Mouse (Mus musculus) midbrain, embryonic 10.5 days (tissue): Measurements from ENCODE around the gene Six5. TPM values are rescaled to one million over a fixed set of nuclear protein-coding genes. Genes with fewer than 3 reads are reported as not detected.
A peak's percentile ranks its signal among the peaks of the same experiment; 100 is the strongest.

Experiments used
- DNase-seq: peaks from one replicate; pipeline ENCODE4 v3.0.0-alpha.2; 2017; ENCODE audit warnings: low spot score
- H3K27ac ChIP-seq: fragments of 300-500 bp; sonication (generic); replicated peaks from 2 replicates; pipeline ENCODE4 v1.5.1; 2016; ENCODE audit warnings: mild to moderate bottlenecking
- H3K27me3 ChIP-seq: fragments of 300-500 bp; sonication (generic); 2 replicates; pipeline ENCODE4 v1.6.1; 2016; ENCODE audit warnings: low read depth, mild to moderate bottlenecking; ENCODE audit not compliant: poor library complexity, severe bottlenecking
- H3K36me3 ChIP-seq: fragments of 300-500 bp; sonication (generic); 2 replicates; pipeline ENCODE4 v1.6.1; 2016; ENCODE audit warnings: mild to moderate bottlenecking, moderate library complexity
- H3K4me1 ChIP-seq: fragments of 300-500 bp; sonication (generic); 2 replicates; pipeline ENCODE4 v1.6.1; 2016
- H3K4me3 ChIP-seq: fragments of 300-500 bp; sonication (generic); 2 replicates; pipeline ENCODE4 v1.5.1; 2016; ENCODE audit warnings: mild to moderate bottlenecking, moderate library complexity
- H3K9me3 ChIP-seq: fragments of 300-500 bp; sonication (generic); replicated peaks from 2 replicates; pipeline ENCODE4 v1.6.1; 2016; ENCODE audit warnings: mild to moderate bottlenecking
- WGBS: fragments of 180-500 bp; shearing (Covaris S2); methylation state at CpG from one replicate; pipeline ENCODE4 v1.1.7; 2016; 5-methylcytosine and 5-hydroxymethylcytosine counted together
- polyA plus RNA-seq: library from polyadenylated mRNA; unstranded; fragments of >200 nt; fragmentation: Nextera tagmentation; extraction: Ambion mirVana; gene quantifications from 2 replicates; pipeline ENCODE4 v1.2.1, GENCODE M21; 2016

The Six5 gene
- polyA plus RNA-seq, 1 experiment from 2014 or later: 7.2 TPM

DNA sequence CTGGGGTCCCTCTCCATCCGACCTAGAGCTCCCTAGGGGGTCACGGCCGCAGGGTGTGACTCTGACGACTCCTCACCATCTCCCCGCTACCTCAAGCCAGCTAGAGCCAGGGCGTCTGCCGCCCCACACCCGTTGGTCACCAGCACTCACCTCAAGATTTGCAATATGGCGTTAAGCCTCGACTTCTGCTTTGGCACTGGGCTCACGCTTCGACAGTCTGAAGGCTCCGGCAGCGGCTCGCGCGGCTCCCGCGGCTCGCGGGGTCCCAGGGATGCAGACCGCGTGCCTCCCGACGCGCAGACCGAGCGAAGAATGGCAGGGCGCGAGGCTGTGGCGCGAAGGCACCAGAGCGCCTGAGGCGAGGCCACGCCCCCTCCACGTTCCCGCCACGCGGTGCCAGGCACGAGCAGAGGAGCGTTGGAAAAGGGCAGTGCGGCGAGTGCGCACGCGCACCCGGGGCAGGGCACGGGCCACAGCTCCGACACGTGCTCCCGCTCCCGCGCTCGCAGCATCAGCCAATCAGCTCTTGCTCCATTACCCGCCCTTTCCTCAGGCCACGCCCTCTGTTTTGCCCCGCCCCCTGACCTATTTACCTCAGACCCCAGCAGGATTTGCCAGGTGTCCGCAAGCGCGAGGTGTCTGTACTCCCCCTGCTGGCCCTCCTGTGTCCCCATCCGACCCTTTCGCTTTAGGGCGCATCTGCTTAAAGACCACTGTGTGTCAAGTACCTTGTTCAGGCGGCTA, 23.8 kb downstream of the Six5 start, which contains the start of gene Gm4969:
Gene Gm4969, minus strand, starts transcription at position 341 of the 744 bp plus-strand sequence.
- WGBS: 20% methylated on average over 62 of the region's 64 CpGs
- Histone ChIP-seq H3K27ac (peak within 1 kb of the TSS; percentile 42; the same call in 1 of the 2 replicates), H3K4me3 (peak within 1 kb of the TSS; percentile 36), H3K27me3 (peaks cover 18% of the 10 kb centered on the region), H3K36me3 (peaks cover 5% of the 10 kb centered on the region; the same call in 1 of the 2 replicates), H3K4me1 (peaks cover 24% of the 10 kb centered on the region), H3K9me3 (peaks cover 14% of the 10 kb centered on the region)
- DNase-seq: peak; percentile 66

DNA sequence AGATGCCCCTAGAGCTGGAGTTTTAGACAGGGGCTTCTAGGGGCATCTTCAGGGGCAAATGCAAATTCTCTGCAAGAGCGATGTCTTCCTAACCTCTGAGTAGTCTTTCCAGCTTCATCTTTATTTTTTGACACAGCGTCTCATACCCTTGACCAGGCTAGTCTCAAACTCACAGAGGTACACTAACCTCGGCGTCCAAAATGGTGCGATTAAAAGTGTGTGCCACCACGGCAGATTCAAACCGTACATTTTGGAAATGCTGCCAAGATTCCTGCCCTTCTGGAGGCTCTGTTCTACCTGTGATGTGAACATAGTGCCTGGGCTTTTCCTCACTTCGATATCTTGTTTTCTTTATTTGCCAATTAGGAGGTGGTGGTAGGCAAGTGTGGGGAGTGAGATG, 24.7 kb downstream of the Six5 start:
- Histone ChIP-seq H3K27ac (no peak overlapping the region), H3K9me3 (peaks cover 14% of the 10 kb centered on the region), H3K4me3 (no peak overlapping the region), H3K27me3 (peaks cover 18% of the 10 kb centered on the region), H3K4me1 (peaks cover 24% of the 10 kb centered on the region), H3K36me3 (peaks cover 5% of the 10 kb centered on the region; the same call in 1 of the 2 replicates)
- DNase-seq: peak; percentile 20
- WGBS: 93% methylated on average over 8 of the region's 8 CpGs

DNA sequence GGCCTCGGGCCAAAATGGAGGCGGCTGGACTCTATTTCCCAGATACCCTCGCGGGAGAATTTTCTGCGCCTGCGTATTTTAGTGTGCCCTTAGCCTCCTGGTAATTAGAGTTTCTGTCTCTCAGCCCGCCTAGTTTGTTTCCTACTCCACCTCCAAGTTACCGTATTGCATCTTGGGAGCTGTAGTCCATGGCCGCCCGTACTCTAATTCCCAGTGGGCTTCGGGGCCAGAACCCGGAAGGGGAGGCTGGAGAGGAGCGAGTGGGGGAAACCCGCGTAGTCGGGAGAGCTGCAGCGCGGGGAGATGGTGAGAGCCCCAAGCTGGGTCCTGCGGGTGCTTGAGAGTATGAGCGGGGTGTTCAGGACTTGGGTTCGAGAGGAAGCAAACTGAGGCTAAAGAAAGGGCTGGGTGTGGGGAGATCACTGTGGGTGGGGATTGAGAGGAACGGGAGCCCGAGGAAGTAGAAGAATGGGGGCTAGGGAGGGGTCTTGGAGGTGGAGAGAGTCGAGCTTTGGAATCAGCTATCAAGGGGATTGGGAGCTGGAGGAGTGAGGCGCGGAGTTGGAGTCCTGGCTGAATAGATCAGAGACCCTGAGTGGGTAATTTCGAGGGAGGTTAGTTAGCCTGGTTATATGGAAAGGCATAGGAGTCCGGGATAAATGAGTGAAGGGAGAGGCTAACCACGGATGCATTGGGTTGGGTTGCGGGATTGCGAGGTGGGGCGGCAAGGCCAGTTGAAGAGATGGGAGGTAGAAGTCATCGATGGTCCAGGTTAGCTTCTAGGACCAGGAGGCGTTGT, 25.4 kb downstream of the Six5 start, which contains the start of gene Fbxo46:
Gene Fbxo46, plus strand, starts transcription at position 229 of the 799 bp plus-strand sequence.
- 3% methylated on average over 34 of the region's 34 CpGs for WGBS
- Histone ChIP-seq H3K4me3 (peak within 1 kb of the TSS; percentile 82), H3K36me3 (peaks cover 5% of the 10 kb centered on the region; the same call in 1 of the 2 replicates), H3K4me1 (peaks cover 24% of the 10 kb centered on the region), H3K27me3 (peaks cover 18% of the 10 kb centered on the region), H3K27ac (peak within 1 kb of the TSS; percentile 86), H3K9me3 (peaks cover 14% of the 10 kb centered on the region)
- peak; percentile 92 for DNase-seq

DNA sequence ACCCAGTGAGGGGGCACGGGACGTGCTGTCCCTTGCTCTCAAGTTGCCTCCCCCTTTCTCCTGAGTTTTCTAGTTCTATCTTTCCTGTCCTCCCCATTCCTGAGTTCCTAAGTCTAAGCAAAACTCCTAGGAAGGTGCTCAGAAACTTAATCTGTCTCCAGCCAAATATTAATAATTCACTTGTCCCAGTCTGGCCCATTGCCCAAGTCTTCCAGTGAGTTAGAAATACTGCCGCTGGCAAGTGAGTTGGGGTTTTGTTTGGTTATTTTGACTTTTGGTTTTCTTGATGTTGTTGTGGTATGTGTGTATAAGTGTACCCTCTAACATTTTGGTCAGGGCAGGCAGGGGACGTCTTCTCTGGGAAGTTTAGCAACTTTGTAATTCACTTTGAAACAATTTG, 27.3 kb downstream of the Six5 start:
- Histone ChIP-seq H3K27ac (no peak overlapping the region), H3K4me3 (0 out of 2 replicates have a peak overlapping the region, but pooled peaks have one; percentile 82), H3K9me3 (peaks cover 14% of the 10 kb centered on the region), H3K36me3 (peaks cover 5% of the 10 kb centered on the region), H3K27me3 (peaks cover 18% of the 10 kb centered on the region), H3K4me1 (peaks cover 24% of the 10 kb centered on the region)
- DNase-seq: no peak
- WGBS: 94% methylated on average over 4 of the region's 4 CpGs

DNA sequence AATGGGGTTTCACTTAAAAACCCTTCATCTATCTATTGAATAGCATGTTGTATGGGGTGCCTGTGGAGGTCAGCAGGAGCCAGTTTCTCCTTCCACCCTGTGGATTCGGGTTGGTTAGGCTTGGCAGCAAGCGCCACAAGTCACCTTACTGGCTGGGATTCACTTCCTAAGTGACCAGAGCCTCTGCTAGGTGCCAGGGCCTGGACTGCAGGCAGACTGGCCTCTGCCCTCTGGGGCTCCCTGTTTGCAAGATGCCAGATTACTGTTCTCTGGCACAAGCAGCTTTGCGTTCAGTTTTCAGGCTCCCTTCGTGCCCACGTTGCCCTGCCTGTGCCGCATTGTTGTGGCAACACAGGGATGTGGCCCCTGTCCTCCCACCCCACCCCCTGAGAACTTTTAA, 30.3 kb downstream of the Six5 start:
- H3K27me3 ChIP-seq: no peaks in the 10 kb centered on the region
- H3K9me3 ChIP-seq: 0 out of 2 replicates have a peak, but pooled peaks cover 2% of the 10 kb centered on the region
- no peak for DNase-seq
- whole genome bisulfite sequencing: 92% methylated on average over 6 of the region's 6 CpGs
- H3K4me1 ChIP-seq: peaks cover 17% of the 10 kb centered on the region
- H3K27ac ChIP-seq: no peak overlapping the region
- H3K4me3 ChIP-seq: no peak overlapping the region
- H3K36me3 ChIP-seq: peaks cover 24% of the 10 kb centered on the region

GRCm38 (mm10) chr7:19127744-19128143, 33.4 kb downstream of the Six5 start:
- WGBS: 96% methylated on average over 5 of the region's 5 CpGs
- no peak for DNase-seq
- H3K4me3 ChIP-seq: no peak overlapping the region
- H3K4me1 ChIP-seq: peaks cover 22% of the 10 kb centered on the region
- no peaks in the 10 kb centered on the region for H3K27me3 ChIP-seq
- no peak overlapping the region for H3K27ac ChIP-seq
- peaks cover 22% of the 10 kb centered on the region for H3K36me3 ChIP-seq
- no peaks in the 10 kb centered on the region for H3K9me3 ChIP-seq

- no peak for DNase-seq
- 94% methylated on average over 5 of the region's 5 CpGs for WGBS
These were observed 35.0 kb downstream of the Six5 start for GRCm38 (mm10) chr7:19129396-19129795.

DNA sequence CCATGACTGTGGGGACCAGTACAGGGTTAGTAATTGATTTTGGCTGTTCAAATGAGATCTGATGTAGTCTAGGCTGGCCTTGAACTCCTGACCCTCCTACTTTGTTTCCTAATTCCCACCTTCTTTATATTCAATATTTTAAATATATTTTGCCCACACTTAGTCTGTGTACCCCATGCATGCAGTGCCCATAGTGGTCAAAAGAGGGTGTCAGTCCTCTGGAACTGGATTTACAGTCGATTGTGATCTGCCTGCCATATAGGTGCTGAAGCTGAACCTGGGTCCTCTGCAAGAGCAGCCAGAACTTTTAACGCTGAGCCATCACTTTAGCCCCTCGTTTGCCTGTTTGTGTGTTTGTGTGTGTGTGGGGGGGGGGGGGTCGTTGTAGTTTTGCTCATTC, 36.3 kb downstream of the Six5 start:
- H3K27me3 ChIP-seq: no peaks in the 10 kb centered on the region
- H3K4me3 ChIP-seq: peak overlapping the region; percentile 54
- H3K9me3 ChIP-seq: no peaks in the 10 kb centered on the region
- WGBS: 35% methylated on average over 4 of the region's 4 CpGs
- peaks cover 22% of the 10 kb centered on the region for H3K4me1 ChIP-seq
- H3K36me3 ChIP-seq: peaks cover 35% of the 10 kb centered on the region
- H3K27ac ChIP-seq: peak overlapping the region; percentile 84
- no peak for DNase-seq

More at GRCm38 (mm10) chr7:19129396-19129795, 35.0 kb downstream of the Six5 start:
- Histone ChIP-seq H3K27me3 (no peaks in the 10 kb centered on the region), H3K4me1 (peaks cover 22% of the 10 kb centered on the region), H3K4me3 (no peak overlapping the region), H3K36me3 (peaks cover 22% of the 10 kb centered on the region), H3K27ac (no peak overlapping the region), H3K9me3 (no peaks in the 10 kb centered on the region)

DNA sequence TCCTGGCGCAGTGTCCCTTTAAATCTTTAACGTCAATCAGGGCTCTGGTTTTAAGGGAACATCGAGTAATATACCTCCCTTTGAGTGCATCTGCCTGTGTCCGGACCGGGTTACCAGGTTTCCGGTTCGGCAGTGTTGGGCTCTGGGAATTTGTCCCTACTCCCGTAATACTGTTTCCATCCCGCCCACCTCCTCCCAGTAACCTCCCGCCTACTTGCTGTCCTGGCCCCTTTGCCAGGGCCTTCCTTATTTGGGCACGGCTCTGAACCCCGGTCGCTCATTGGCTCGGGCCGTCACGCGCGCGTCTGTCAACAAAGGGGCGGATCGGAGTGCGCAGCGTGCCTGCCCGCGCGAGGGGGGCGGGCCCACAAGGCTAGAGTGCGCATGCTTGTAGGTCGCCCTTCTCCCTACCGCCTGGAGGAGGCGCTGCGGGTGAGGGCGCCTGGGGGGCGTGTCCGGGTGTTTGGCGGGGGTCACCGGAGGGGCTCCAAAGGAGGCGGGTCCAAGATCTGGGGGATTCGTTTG, 37.0 kb downstream of the Six5 start:
- no peaks in the 10 kb centered on the region for H3K9me3 ChIP-seq
- peak; percentile 98 for DNase-seq
- peak overlapping the region; percentile 84 for H3K27ac ChIP-seq
- under 1% methylated on average over 39 of the region's 39 CpGs for WGBS
- peak overlapping the region; percentile 54 for H3K4me3 ChIP-seq
- H3K4me1 ChIP-seq: peaks cover 22% of the 10 kb centered on the region
- H3K36me3 ChIP-seq: peaks cover 42% of the 10 kb centered on the region
- no peaks in the 10 kb centered on the region for H3K27me3 ChIP-seq

GRCm38 (mm10) chr7:19136168-19136567, 41.8 kb downstream of the Six5 start:
- peaks cover 71% of the 10 kb centered on the region for H3K36me3 ChIP-seq
- H3K27me3 ChIP-seq: no peaks in the 10 kb centered on the region
- no peak overlapping the region for H3K27ac ChIP-seq
- peaks cover 10% of the 10 kb centered on the region for H3K4me1 ChIP-seq
- H3K9me3 ChIP-seq: no peaks in the 10 kb centered on the region
- 96% methylated on average over 13 of the region's 13 CpGs for WGBS
- H3K4me3 ChIP-seq: no peak overlapping the region
- no peak for DNase-seq

DNA sequence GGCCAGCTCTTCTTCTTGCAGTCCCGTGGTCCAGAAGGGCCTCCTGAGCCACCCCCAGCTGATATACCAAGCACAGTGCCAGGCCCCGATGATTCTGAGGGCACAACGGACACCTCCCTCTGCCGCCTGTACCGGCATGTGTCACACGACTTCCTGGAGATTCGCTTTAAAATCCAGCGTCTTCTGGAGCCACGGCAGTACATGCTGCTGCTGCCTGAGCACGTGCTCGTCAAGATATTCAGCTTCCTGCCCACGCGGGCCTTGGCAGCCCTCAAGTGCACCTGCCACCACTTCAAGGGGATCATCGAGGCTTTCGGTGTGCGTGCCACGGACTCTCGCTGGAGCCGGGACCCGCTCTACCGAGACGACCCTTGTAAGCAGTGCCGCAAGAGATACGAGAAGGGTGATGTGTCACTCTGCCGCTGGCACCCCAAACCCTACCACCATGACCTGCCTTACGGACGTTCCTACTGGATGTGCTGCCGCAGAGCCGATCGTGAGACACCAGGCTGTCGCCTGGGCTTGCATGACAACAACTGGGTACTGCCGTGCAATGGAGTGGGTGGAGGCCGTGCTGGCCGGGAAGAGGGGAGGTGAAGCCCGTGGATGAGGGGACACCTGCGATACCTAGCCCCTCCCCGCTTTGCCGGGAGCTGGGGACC, 42.4 kb downstream of the Six5 start:
- 93% methylated on average over 38 of the region's 38 CpGs for WGBS
- Histone ChIP-seq H3K36me3 (peaks cover 76% of the 10 kb centered on the region), H3K4me1 (peaks cover 3% of the 10 kb centered on the region), H3K27ac (no peak overlapping the region), H3K4me3 (no peak overlapping the region), H3K27me3 (no peaks in the 10 kb centered on the region), H3K9me3 (no peaks in the 10 kb centered on the region)
- no peak for DNase-seq

- Histone ChIP-seq H3K9me3 (no peaks in the 10 kb centered on the region), H3K4me3 (no peak overlapping the region), H3K27ac (no peak overlapping the region), H3K27me3 (no peaks in the 10 kb centered on the region), H3K4me1 (no peaks in the 10 kb centered on the region), H3K36me3 (peaks cover 81% of the 10 kb centered on the region)
- WGBS: 50% methylated on average over 5 of the region's 5 CpGs
- DNase-seq: peak; percentile 41
These were observed 43.0 kb downstream of the Six5 start for GRCm38 (mm10) chr7:19137380-19137779.
